Comparison of ENCODE assay signal across 9 mouse cellular contexts in the genomic region with DNA sequence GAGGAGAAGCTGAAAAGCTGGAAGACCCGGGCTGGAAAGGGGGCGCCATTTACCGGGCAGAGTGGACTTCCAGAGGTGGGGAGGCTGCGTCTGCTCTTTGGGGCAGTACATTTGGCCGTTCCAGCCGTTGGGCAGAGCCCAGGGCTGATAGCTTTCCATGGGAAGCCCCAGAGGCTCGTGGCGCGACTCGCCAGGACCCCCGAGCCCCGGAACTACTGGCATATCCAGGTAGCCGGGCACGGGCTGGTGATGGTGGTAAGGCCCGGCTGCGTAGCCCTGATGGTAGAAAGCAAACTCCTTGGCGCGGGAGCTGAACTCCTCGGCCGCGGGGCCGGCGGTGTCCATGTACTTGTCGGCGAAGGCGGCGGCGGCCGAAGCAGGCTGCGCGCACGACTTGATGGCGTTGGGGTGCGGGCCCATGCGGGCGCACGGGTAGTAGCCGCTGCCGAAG. TPM values are rescaled to one million over a fixed set of nuclear protein-coding genes. Genes with fewer than 3 reads are reported as not detected.
DNase-seq lines count a peak whose midpoint lies in the region; ATAC-seq and TF ChIP-seq lines count a peak whose summit lies in the region.
"Had no signal": no experiment of that assay in that cellular context is flagged by ENCODE, and none has a peak within 500 bp of the region (broad histone marks: within the 10 kb centered on the region; RNA-seq: fewer than 3 reads in every experiment).

No protein-coding gene starts in this region.

- H3K79me3 ChIP-seq in C2C12 (ENCODE audit: low read depth): no peaks in the 10 kb centered on the region

- no peak overlapping the region for H3K27ac ChIP-seq in forebrain, embryonic 16.5 days (ENCODE audit: low read length)
- no peak overlapping the region for H3K27ac ChIP-seq in liver, embryonic 13.5 days

- H3K9ac ChIP-seq in forebrain, embryonic 16.5 days (replicated peaks; ENCODE audit: low read depth, low read length): no peak overlapping the region
- H3K9ac ChIP-seq in liver, embryonic 13.5 days: no peak overlapping the region

- no peaks in the 10 kb centered on the region for H3K79me2 ChIP-seq in C2C12 (ENCODE audit: control insufficient read depth, insufficient read depth)

- peak overlapping the region; percentile 36 for H3K4me3 ChIP-seq in C2C12 (ENCODE audit: insufficient read depth, poor library complexity, severe bottlenecking)
- peak overlapping the region; percentile 28; the same call in 1 of the 2 replicates for H3K4me3 ChIP-seq in forebrain, embryonic 16.5 days (replicated peaks; ENCODE audit: low read length)
- peak overlapping the region; percentile 52; the same call in 1 of the 2 replicates for H3K4me3 ChIP-seq in liver, embryonic 13.5 days (replicated peaks)

- H3K36me3 ChIP-seq in C2C12 (ENCODE audit: control insufficient read depth, insufficient read depth): no peaks in the 10 kb centered on the region
- H3K36me3 ChIP-seq in forebrain, embryonic 16.5 days (ENCODE audit: control insufficient read depth, insufficient read depth): no peaks in the 10 kb centered on the region
- no peaks in the 10 kb centered on the region for H3K36me3 ChIP-seq in liver, embryonic 13.5 days

- H3K4me2 ChIP-seq in forebrain, embryonic 16.5 days (ENCODE audit: low read length): no peak overlapping the region
- peak overlapping the region; percentile 66 for H3K4me2 ChIP-seq in liver, embryonic 13.5 days

- H3K4me1 ChIP-seq in forebrain, embryonic 16.5 days (replicated peaks; ENCODE audit: control insufficient read depth, insufficient read depth, low read length): peaks cover 12% of the 10 kb centered on the region
- H3K4me1 ChIP-seq in liver, embryonic 13.5 days (replicated peaks): 0 out of 2 replicates have a peak, but pooled peaks cover 3% of the 10 kb centered on the region

- ATAC-seq in forebrain, embryonic 16.5 days: no peak
- ATAC-seq in liver, embryonic 13.5 days (ENCODE audit: low read depth): no peak

- H3K9me3 ChIP-seq in forebrain, embryonic 16.5 days (ENCODE audit: control insufficient read depth, low read length): no peaks in the 10 kb centered on the region
- no peaks in the 10 kb centered on the region for H3K9me3 ChIP-seq in liver, embryonic 13.5 days (replicated peaks)

- H3ac ChIP-seq in C2C12 (ENCODE audit: control insufficient read depth, insufficient read length, low read depth): peak overlapping the region; percentile 72

- under 1% methylated on average over 39 of the region's 39 CpGs for WGBS in forebrain, embryonic 16.5 days
- under 1% methylated on average over 39 of the region's 39 CpGs for WGBS in liver, embryonic 13.5 days (ENCODE audit: insufficient replicate concordance)

- peak; percentile 35 for DNase-seq in gastrocnemius, postnatal 10 days
- DNase-seq in gastrocnemius, adult 18-20 months (ENCODE audit: low spot score): no peak
- no peak for DNase-seq in liver, embryonic 13.5 days
- no peak for DNase-seq in ovary, postnatal 10 days (ENCODE audit: low spot score)
- no peak for DNase-seq in left cerebral cortex, adult 9 months (ENCODE audit: low spot score in 2 of 2)
- no peak for DNase-seq in right cerebral cortex, adult 2 months (ENCODE audit: low spot score in 2 of 2)

- TF ChIP-seq CTCF in C2C12 (IDR thresholded peaks at IDR 0.05; ENCODE audit: control insufficient read depth, insufficient read depth, insufficient read length): no peak

- no peaks in the 10 kb centered on the region for H3K27me3 ChIP-seq in C2C12 (ENCODE audit: control insufficient read depth, insufficient read depth, insufficient read length)
- peaks cover 77% of the 10 kb centered on the region for H3K27me3 ChIP-seq in forebrain, embryonic 16.5 days (replicated peaks; ENCODE audit: control insufficient read depth, insufficient read depth, low read length)
- peaks cover 98% of the 10 kb centered on the region for H3K27me3 ChIP-seq in liver, embryonic 13.5 days

TF ChIP-seq in C2C12, 6 proteins besides CTCF, POLR2A, EP300 and RAD21:
- TF ChIP-seq MYOG (IDR thresholded peaks at IDR 0.05; ENCODE audit: control insufficient read depth, extremely low read depth, insufficient read length) (no peak), MYOD1 (IDR thresholded peaks at IDR 0.05; ENCODE audit: control insufficient read depth, insufficient read length, low read depth) (no peak), USF1 (IDR thresholded peaks at IDR 0.05; ENCODE audit: low read depth) (no peak), CEBPB (IDR thresholded peaks at IDR 0.05; ENCODE audit: low read depth) (no peak), MAX (IDR thresholded peaks at IDR 0.05) (no peak), FOSL1 (IDR thresholded peaks at IDR 0.05; ENCODE audit: insufficient read depth, low read length, poor library complexity, severe bottlenecking) (no peak)

RNA-seq across cellular contexts. Expression of gene Hoxa13, which starts 0.8 kb away (rescaled TPM):
- 1 to 10 TPM; 1.3 to 1.6 TPM for total RNA-seq in gastrocnemius, postnatal 10 days (2021)
- 1 to 10 TPM; 3.7 to 6.0 TPM for total RNA-seq in gastrocnemius, adult 18-20 months (2021)
- 0.77 TPM for polyA plus RNA-seq in C2C12 (2012; fragmentation: generic; extraction: Trizol)
- not detected in 2 replicates for polyA plus RNA-seq in forebrain, embryonic 16.5 days (2015; fragmentation: Nextera tagmentation; extraction: Ambion mirVana)
- polyA plus RNA-seq in liver, embryonic 13.5 days (2015; fragmentation: Nextera tagmentation; extraction: Ambion mirVana): not detected in 2 replicates
- polyA plus RNA-seq: cortical plate, adult 2 months had no signal

RNA-seq across cellular contexts. Expression of gene Hoxa11, which starts 14.2 kb away (rescaled TPM):
- 1 to 10 TPM; 4.4 to 5.6 TPM for total RNA-seq in gastrocnemius, postnatal 10 days (2021)
- total RNA-seq in gastrocnemius, adult 18-20 months (2021): 1 to 10 TPM; 2.1 to 2.9 TPM
- polyA plus RNA-seq in C2C12 (2012; fragmentation: generic; extraction: Trizol): 19.2 TPM
- 0.14 TPM in 1 of 2 replicates, not detected in the other for polyA plus RNA-seq in forebrain, embryonic 16.5 days (2015; fragmentation: Nextera tagmentation; extraction: Ambion mirVana)
- polyA plus RNA-seq in liver, embryonic 13.5 days (2015; fragmentation: Nextera tagmentation; extraction: Ambion mirVana): not detected in 2 replicates
- polyA plus RNA-seq: cortical plate, adult 2 months had no signal

RNA-seq across cellular contexts. Expression of gene Hoxa10, which starts 19.2 kb away (rescaled TPM):
- total RNA-seq in gastrocnemius, postnatal 10 days (2021): 10 to 100 TPM; 30.2 to 30.8 TPM
- total RNA-seq in gastrocnemius, adult 18-20 months (2021): 10 to 100 TPM; 13.7 to 15.0 TPM
- polyA plus RNA-seq in C2C12 (2012; fragmentation: generic; extraction: Trizol): 19.8 TPM
- 0.29 TPM in 1 of 2 replicates, not detected in the other for polyA plus RNA-seq in forebrain, embryonic 16.5 days (2015; fragmentation: Nextera tagmentation; extraction: Ambion mirVana)
- polyA plus RNA-seq in liver, embryonic 13.5 days (2015; fragmentation: Nextera tagmentation; extraction: Ambion mirVana): 0.14 and 0.15 TPM in 2 replicates
- polyA plus RNA-seq: cortical plate, adult 2 months had no signal

RNA-seq across cellular contexts. Expression of gene Hoxa9, which starts 28.9 kb away (rescaled TPM):
- total RNA-seq in gastrocnemius, postnatal 10 days (2021): 10 to 100 TPM in 1 of 2 experiments, 1 to 10 TPM in 1; 7.8 to 11.2 TPM
- total RNA-seq in gastrocnemius, adult 18-20 months (2021): 1 to 10 TPM; 7.2 to 7.4 TPM
- polyA plus RNA-seq in C2C12 (2012; fragmentation: generic; extraction: Trizol): 19.3 TPM
- polyA plus RNA-seq in forebrain, embryonic 16.5 days (2015; fragmentation: Nextera tagmentation; extraction: Ambion mirVana): 0.30 TPM in 1 of 2 replicates, not detected in the other
- polyA plus RNA-seq in liver, embryonic 13.5 days (2015; fragmentation: Nextera tagmentation; extraction: Ambion mirVana): 0.44 and 0.89 TPM in 2 replicates
- polyA plus RNA-seq: cortical plate, adult 2 months had no signal

RNA-seq across cellular contexts. Expression of gene Hoxa7, which starts 38.2 kb away (rescaled TPM):
- 1 to 10 TPM; 9.4 to 9.7 TPM for total RNA-seq in gastrocnemius, postnatal 10 days (2021)
- 1 to 10 TPM; 4.7 to 5.0 TPM for total RNA-seq in gastrocnemius, adult 18-20 months (2021)
- polyA plus RNA-seq in C2C12 (2012; fragmentation: generic; extraction: Trizol): 7.5 TPM
- polyA plus RNA-seq in forebrain, embryonic 16.5 days (2015; fragmentation: Nextera tagmentation; extraction: Ambion mirVana): not detected in 2 replicates
- 0.52 and 0.59 TPM in 2 replicates for polyA plus RNA-seq in liver, embryonic 13.5 days (2015; fragmentation: Nextera tagmentation; extraction: Ambion mirVana)
- polyA plus RNA-seq: cortical plate, adult 2 months had no signal

Comparison
In these comparisons a context has a peak if more than half of its experiments do, and no peak if none do; other contexts are left out.
1. RNA of gene Hoxa11, which starts 14.2 kb away (polyA plus RNA-seq): 19.2 TPM in C2C12 (single experiment); 0.14 TPM in forebrain, embryonic 16.5 days and not detected in liver, embryonic 13.5 days; every median in the first group is over 10 times any median in the second.
2. RNA of gene Hoxa10, which starts 19.2 kb away (polyA plus RNA-seq): 19.8 TPM in C2C12 (single experiment); 0.14 to 0.15 TPM in liver, embryonic 13.5 days and 0.29 TPM in forebrain, embryonic 16.5 days; every median in the first group is over 10 times any median in the second.
3. Peak in every context shown above with its lines, with median percentiles within 50 percentile points of each other: H3K4me3 ChIP-seq.